Mouse (Mus musculus) monocyte, adult 5-6 weeks (primary cell): ENCODE data around the gene Sesn2. TPM values are rescaled to one million over a fixed set of nuclear protein-coding genes. Genes with fewer than 3 reads are reported as not detected.

ENCODE experiments used
- ATAC-seq: fragments of 153-309, 156-312 bp; replicated peaks from 2 replicates; pipeline ENCODE4 v1.8.0; 2017; ENCODE audit warnings: mild to moderate bottlenecking; ENCODE audit not compliant: low TSS enrichment, insufficient number of reproducible peaks, severe bottlenecking, poor library complexity, low FRiP score
- total RNA-seq: library from RNA; stranded (forward); fragments of 200-1000, 200-491, 200-594 nt; gene quantifications from 3 replicates; pipeline ENCODE4 v1.2.3, GENCODE M21; 2017

Sesn2 gene
- total RNA-seq, 1 experiment from 2014 or later, result 6.0 TPM

GRCm38 (mm10) chr4:132518066-132518465, 7.8 kb upstream of the Sesn2 start:
- no peak for ATAC-seq

GRCm38 (mm10) chr4:132515369-132516155, 5.3 kb upstream of the Sesn2 start:
- ATAC-seq, result peak; percentile 93

- peak; percentile 45; the same call in 1 of the 2 replicates for ATAC-seq
Measured at GRCm38 (mm10) chr4:132514555-132515135, 4.3 kb upstream of the Sesn2 start.

GRCm38 (mm10) chr4:132513395-132514273, 3.3 kb upstream of the Sesn2 start:
- ATAC-seq, result no peak

- no peak for ATAC-seq
Measured at GRCm38 (mm10) chr4:132512080-132512479, 1.8 kb upstream of the Sesn2 start.

- no peak; the same call in 1 of the 2 replicates for ATAC-seq
Measured at GRCm38 (mm10) chr4:132509621-132510296, 542 bp downstream of the Sesn2 start.

GRCm38 (mm10) chr4:132507210-132507609, 3.1 kb downstream of the Sesn2 start:
- ATAC-seq, result no peak

- ATAC-seq, result no peak
Measured at GRCm38 (mm10) chr4:132506250-132506649, 4.1 kb downstream of the Sesn2 start.

- no peak for ATAC-seq
Measured at GRCm38 (mm10) chr4:132505800-132506199, 4.5 kb downstream of the Sesn2 start.

- ATAC-seq, result no peak
Measured at GRCm38 (mm10) chr4:132505034-132505738, 5.1 kb downstream of the Sesn2 start.

GRCm38 (mm10) chr4:132503344-132503743, 7.0 kb downstream of the Sesn2 start:
- no peak for ATAC-seq

GRCm38 (mm10) chr4:132501639-132502038, 8.7 kb downstream of the Sesn2 start:
- ATAC-seq, result no peak

GRCm38 (mm10) chr4:132494271-132494918, 15.9 kb downstream of the Sesn2 start:
- ATAC-seq, result peak; percentile 98

- ATAC-seq, result no peak
Measured at GRCm38 (mm10) chr4:132492178-132493060, 17.9 kb downstream of the Sesn2 start.

- ATAC-seq, result no peak
Measured at GRCm38 (mm10) chr4:132491748-132492147, 18.6 kb downstream of the Sesn2 start.

GRCm38 (mm10) chr4:132491057-132491456, 19.2 kb downstream of the Sesn2 start:
- ATAC-seq, result no peak
